Mouse (Mus musculus) MEL (cell line): ENCODE data around the gene Gm49776.
A peak's percentile ranks its signal among the peaks of the same experiment; 100 is the strongest.

Experiments used
- CTCF ChIP-seq, 3 experiments: IDR thresholded peaks in 2 of 3; conservative IDR thresholded peaks in 1 of 3; 2 replicates each; pipeline ENCODE4 v1.5.1; 2011 to 2012; ENCODE audit warnings: low read length in 3 of 3, low read depth in 2 of 3, mild to moderate bottlenecking in 2 of 3, improper control_type of control experiment in 1 of 3, inconsistent platforms in 1 of 3, mixed read lengths in 1 of 3, moderate library complexity in 1 of 3; ENCODE audit not compliant: control insufficient read depth in 1 of 3, insufficient read depth in 1 of 3, poor library complexity in 1 of 3, severe bottlenecking in 1 of 3
- EP300 ChIP-seq, 2 experiments: IDR thresholded peaks; 2 replicates each; pipeline ENCODE4 v1.6.1; 2011; ENCODE audit warnings: improper control_type of control experiment in 2 of 2, low read length in 2 of 2, low read depth in 1 of 2, mild to moderate bottlenecking in 1 of 2
- GATA1 ChIP-seq: IDR thresholded peaks from 2 replicates; pipeline ENCODE4 v1.6.1; 2011; ENCODE audit warnings: low read depth, low read length, improper control_type of control experiment
- MAZ ChIP-seq: IDR thresholded peaks from 2 replicates; pipeline ENCODE4 v1.6.1; 2012; ENCODE audit warnings: low read depth, mild to moderate bottlenecking, inconsistent platforms, low read length, improper control_type of control experiment
- NELFE ChIP-seq: IDR thresholded peaks from 2 replicates; pipeline ENCODE4 v1.6.1; 2011; ENCODE audit warnings: low read depth, low read length, improper control_type of control experiment
- SIN3A ChIP-seq: IDR thresholded peaks from 2 replicates; pipeline ENCODE4 v1.6.1; 2012; ENCODE audit warnings: low read length, improper control_type of control experiment, inconsistent platforms
- TAL1 ChIP-seq: IDR thresholded peaks from 2 replicates; pipeline ENCODE4 v1.6.1; 2012; ENCODE audit warnings: mild to moderate bottlenecking, inconsistent platforms, low read length, moderate library complexity, mixed read lengths

DNA sequence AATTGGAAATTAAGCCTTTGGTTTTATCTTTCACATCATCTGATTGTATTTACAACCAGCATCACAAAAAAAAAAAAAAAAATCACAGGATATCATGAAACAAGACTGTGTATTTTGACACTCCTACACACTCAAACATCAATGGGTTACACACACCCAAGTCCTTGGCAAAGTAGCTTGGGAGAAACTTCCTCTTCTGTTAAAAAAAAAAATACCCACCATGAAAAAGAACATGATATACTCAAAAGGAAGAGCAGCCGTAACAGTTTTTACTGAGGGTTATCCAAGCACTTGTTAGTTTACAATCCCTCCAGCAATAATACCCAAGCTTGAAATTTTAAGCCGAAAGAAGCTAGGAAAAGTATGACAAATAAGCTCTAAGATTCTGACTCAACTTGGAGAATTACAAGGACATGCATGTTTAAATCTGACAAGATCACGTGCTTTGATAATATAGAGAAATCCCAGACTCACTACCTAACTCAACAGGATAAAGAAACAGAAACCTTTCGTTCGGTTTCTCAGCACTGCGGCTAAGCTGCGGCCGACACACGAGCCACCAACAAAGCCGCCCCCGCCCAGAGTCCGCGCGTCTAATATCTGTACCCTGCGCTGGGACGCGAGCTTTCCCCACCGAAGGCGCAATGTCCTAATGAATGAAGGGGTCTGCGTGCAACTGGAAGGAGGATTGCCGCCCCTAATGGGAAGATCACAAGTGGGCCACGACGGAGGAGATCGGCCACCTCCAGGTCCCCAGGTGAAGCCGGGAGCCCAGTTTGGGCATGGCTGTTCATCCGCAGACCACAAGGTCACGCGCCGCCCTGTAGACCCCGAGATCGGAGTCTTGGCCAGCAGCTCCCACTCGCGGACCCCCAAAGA lies 10.4 kb downstream of the Gm49776 start:
- TF ChIP-seq CTCF (IDR thresholded peaks at IDR 0.05 in 2 of 3, conservative IDR thresholded peaks at IDR 0.05 in 1 of 3; ENCODE audit: control insufficient read depth in 1 of 3, insufficient read depth in 1 of 3, low read depth in 2 of 3, low read length in 3 of 3, poor library complexity in 1 of 3, severe bottlenecking in 1 of 3) (no peak), TAL1 (no peak), MAZ (no peak), EP300 (IDR thresholded peaks at IDR 0.05; ENCODE audit: low read depth in 1 of 2, low read length in 2 of 2) (no peak; a peak in 1 of 4 replicates), SIN3A (peak; percentile 74), GATA1 (peak; percentile 18; the same call in 1 of the 2 replicates), NELFE (no peak)
